Mouse (Mus musculus): ENCODE measurements at regions not wholly inside any gene's neighbourhood (a gene's known extent, or its start where the extent isn't known, plus 50 kb on each side); places are given as distances from the start of the nearest gene placed in this dataset.
A peak's percentile ranks its signal among the peaks of the same experiment; 100 is the strongest.

- DNase-seq (ENCODE audit: low read depth) = no peak
These were observed 52.0 kb upstream of the Morc2a start for GRCm38 (mm10) chr11:3597002-3597401.

DNA sequence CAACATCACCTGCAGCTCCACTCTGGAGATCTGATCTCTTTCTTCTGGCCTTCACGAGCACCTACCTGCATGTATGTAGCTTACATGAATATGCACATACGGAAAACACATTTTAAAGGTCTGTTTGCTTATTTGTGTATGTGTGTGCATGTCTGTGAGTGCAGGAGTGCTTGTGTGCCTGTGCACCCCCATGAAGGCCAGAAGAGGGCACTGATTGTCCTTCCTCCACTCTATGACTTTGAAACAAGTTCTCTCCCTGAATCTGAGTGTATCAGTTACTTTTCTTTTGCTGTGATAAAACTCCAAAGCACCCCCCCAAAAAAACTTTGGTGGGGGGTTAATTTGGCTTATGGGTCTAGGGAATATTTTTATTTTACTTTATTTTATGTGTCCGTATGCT, 54.2 kb upstream of the Smtn start:
- peak; percentile 38 for DNase-seq (ENCODE audit: low read depth)

- DNase-seq (ENCODE audit: low read depth) = no peak
These were observed 50.7 kb upstream of the Smtn start for GRCm38 (mm10) chr11:3591123-3591522.
